Mouse (Mus musculus): ENCODE results near the gene Foxn4.

Gene Foxn4

DNA sequence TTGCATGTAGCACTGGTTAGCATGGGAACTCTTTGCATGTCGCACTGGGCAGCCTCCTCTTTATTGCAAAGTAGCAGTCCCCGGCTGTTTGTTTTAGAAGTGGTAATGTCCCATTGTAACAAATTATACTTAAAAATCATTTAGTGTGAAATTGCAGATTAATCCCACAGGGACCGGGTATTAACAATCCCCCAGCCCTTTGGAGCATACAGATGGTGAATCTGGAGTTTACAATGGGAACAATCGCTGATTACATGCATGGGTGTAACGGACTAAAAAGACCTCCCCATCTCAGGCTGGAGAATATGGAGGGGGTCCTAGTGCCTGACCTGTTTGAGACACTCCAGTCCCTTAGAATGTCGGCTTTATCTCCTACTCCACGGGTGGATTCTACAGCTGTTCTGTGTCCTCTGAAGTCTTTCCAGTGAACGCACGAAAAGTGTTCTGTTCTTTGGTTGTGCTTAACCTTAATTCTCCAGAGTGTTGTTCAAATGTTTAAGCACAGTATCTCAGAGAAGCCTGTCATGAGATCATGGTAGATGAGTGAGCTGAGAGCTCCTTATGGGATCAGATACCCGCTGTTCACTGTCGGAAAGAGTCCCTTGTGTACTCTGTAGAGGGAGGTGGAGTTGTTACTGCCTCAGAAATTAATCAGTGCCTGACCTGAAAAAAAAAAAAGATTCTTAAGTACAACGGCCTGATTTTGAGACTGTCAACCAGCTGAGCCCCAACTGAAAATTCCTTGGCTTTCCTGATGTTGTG lies 6.0 kb upstream of the Foxn4 start:
- no peak for DNase-seq (ENCODE audit: low spot score)

DNA sequence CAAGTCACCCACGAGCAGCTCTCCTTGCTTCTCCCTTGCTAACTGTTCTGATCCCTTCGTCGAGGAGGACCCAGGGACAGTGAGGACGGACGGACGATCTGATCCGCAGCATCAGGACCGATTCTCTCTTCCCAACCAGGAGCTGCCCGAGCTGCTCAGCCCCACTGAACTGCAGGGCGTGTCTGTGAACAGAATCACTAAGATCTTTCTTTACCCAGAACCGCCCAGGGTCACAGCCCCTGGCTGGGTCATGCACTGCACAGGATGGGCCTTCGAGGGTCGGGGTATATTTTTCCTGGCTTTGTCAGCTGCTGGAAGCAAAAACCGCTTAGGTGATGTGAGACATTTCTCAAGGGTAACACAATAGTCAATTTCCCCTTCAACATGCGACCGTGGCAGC lies 2.4 kb upstream of the Foxn4 start:
- DNase-seq (ENCODE audit: low spot score), result no peak

DNA sequence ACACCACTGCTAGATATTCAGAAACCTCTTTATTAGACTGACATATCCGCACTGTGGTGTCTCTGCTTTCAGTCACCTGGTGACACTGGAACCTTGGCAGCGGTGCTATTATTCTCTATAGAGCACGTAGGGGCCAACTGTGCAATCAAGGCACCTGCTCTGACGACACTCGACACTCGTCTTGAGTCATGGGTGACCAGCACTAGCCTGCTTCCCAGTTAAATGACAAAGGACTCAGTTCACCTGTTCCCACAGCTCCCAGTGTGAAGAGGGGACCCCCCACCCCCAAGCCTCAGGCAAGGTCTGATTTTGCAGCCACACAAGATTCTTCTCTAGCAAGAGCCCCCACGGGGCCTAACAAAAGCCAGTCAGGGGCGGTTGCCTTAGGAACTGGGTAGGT lies 1.7 kb upstream of the Foxn4 start:
- DNase-seq (ENCODE audit: low spot score), result no peak

DNA sequence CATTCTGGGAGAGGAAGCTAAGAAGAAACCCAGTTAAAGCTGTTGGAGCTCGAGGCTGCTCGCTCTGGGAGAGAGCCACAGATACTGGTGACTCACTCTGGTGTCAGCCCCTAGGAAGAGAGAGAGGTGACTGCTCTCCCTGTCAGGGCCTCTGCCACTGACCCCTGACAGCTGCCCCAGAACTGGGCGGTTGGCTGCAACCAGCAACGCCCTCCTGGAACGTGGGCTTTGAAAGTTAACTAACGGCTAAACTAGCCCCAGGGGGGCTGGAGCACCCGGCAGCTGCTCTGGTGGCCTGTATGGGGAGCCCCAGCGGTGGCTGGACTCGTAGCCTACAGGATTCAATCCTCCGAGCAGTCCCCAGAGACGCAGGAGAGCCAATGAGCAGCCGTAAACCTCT lies 3.6 kb downstream of the Foxn4 start:
- DNase-seq (ENCODE audit: low spot score), result no peak

DNA sequence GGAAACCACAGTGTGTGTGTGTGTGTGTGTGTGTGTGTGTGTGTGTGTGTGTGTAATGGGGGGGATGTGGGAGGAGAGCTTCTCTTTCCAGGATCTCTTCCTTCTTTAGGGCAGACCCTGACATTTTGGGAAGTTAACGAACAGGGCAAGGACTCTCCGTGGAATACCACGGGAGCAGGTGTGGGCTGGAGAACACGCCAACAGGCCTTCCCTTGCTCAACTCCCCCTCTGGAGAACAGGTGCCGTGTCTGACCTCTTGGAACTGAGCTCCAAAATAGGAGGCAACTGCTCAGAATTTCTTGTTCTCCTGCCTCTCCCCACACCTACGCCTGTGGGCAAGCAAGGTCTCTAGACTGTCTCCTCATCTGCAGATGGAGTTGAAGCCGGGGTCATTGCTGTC lies 4.1 kb downstream of the Foxn4 start:
- DNase-seq (ENCODE audit: low spot score), result no peak

DNA sequence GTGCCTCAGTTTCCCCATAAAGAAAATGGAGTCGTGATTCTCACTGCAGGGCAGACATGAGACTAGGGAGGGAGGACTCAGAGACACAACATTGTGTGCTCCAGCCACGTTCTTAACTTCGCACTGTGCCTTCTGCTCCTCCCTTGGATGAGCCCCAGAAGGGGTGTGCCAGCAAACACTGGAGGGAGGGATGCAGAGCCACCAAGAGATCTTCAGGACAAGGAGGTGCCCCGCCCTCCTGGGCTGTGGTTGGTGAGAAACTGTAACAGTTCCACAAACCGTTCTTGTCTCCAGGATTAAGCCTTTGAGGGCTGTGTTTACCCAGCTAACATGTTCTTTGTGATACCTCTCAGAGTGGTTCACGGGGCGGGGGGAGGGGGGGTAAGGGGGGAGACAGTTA lies 5.0 kb downstream of the Foxn4 start:
- DNase-seq (ENCODE audit: low spot score), result peak; percentile 71

DNA sequence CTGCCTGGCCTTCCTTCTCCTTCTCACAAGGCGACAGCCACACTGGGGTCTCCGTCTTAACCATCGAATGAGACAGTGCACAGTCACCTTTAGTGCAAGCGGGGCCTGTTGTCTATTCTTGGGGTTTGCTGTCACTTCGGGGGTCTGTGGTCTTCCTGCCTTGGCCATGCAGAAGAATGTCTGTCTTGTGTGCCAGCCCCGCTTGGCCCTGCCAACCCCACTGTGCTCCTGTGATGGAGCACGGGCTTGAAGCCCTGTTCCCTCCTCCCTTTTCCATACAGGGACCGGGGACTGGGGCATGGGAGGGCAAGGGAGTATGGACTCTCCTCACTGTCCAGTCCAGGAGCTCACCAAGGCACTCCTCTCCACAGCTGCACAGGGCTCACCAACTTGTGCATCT lies 8.8 kb downstream of the Foxn4 start:
- no peak for DNase-seq (ENCODE audit: low spot score)

DNA sequence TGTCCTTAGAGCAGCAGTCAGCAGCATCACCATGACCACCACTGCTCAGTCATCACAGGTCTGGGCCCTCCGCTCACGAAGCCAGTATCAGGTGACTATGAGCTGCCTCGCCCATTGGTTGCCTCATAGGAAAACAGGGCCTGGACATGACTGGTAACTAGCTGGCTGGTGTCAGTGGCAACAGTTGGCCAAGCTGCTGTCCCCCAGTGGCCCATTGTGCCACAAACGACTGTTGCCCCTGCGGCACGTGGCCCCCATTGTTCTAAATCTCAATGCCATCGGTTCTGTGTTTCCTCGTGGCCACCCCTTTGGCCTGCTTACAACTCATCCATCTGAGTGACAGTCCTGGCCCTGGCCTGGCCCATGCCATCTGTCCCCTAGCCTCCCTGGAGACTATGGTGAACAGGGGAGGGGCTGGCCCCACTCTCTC lies 9.6 kb downstream of the Foxn4 start:
- no peak for DNase-seq (ENCODE audit: low spot score)

DNA sequence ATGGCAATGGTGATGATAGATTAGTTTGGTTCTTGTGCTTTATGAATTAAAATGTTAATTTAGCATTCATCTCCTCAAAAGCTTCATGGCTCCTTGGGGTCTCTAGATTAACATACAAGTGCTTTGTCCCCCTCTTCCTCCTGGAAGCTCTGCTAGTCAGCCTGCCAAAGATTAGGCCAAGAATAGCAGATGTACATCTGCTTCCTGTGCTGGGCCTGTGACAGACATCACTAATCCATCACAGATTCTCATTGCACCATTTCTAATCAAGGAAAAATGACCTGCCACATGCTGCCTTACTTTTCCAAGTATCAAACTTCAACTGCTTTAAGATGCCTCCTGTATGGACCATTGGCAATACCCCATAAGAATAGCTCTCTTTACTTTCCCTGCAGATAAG lies 12.1 kb downstream of the Foxn4 start:
- no peak for DNase-seq (ENCODE audit: low spot score)

DNA sequence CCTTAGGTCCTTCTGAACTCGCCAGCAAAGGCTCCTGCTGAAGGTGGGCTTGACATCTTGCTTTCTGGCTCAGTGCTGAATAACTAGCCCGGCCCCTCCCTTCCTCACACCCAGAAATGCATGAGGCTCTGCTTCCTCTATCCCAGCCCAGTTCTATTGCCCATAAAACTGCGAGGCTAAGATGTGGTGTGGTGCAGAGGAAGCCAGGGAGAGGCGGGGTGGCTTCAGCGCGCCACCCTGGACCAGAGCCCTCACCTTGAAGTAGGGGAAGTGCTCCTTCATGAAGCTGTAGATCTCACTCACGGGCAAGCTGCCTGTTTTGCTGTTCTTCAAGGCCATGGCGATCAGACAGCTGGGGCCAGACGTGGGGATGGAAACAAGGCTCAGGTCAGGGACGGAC lies 14.1 kb downstream of the Foxn4 start:
- DNase-seq (ENCODE audit: low spot score), result no peak

DNA sequence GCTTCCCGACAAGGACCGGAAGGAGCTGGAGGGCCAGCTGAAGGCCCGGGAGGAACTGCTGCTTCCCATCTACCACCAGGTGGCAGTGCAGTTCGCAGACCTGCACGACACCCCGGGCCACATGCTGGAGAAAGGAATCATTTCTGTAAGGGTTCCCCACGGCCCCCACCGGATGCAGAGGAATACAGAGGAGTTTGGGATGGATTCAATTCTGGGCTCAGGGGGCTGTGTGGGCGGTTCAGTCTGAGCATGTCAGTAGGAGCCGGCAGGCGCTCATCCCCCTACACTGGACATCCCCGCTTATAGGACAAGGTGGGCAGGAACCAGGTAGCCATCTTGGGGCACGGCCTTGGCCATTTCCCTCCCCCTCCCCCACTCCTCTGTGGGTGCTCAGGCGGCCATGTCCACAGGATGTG lies 25.4 kb downstream of the Foxn4 start:
- peak; percentile 89 for DNase-seq (ENCODE audit: low spot score)

DNA sequence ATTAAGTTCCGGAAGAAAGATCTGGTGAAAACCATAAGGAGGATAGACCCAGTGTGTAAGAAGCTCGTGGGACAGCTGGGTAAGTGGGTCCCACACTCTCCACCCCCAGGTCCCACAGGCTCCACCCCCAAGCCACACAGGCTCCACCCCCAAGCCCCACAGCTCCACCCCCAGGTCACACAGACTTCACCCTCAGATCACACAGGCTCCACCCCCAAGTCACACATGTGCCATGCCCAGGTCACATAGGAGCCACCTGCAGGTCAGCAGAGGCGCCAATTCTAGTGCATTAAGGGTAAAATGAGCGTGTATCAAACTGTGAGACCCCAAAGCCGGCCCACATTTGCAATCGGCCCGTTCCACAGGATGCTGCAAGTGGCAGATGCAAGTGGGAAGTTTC lies 27.1 kb downstream of the Foxn4 start:
- DNase-seq (ENCODE audit: low spot score), result no peak

DNA sequence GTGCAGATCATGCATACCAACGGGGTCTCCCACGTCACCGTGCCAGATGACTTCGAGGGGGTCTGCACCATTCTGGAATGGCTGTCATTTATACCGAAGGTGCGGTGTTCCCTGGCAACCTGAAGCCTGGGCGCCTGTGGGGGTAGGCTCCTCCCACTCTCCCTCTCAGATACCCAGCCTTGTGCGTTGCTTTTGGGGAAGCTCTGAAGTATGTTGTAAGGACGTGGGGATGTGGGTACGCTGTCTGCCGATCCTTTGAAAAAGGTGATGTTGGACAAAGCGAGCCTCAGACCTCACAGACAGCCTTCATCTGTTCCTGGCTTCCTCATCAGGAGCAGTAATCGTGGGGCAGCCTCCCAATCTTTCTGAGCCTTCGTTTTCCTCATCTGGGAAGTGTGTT lies 33.9 kb downstream of the Foxn4 start:
- no peak for DNase-seq (ENCODE audit: low spot score)

DNA sequence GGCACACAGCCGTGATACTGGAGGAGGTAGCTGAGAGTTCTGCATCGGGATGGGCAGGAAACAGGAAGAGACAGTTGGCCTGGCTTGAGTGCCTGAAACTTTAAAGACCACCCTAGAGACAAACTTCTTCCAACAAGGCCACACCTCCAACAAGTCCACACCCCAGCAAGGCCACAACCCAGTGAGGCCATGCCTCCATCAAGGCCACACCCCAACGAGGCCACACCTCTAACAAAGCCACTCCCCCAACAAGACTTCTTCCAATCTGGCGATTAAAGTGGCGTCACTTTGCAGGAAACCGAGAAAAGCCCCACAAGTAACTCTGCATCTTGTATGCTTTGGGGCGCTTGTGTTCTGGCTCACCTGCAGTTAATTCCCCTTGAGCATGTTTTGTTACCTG lies 34.7 kb downstream of the Foxn4 start:
- no peak for DNase-seq (ENCODE audit: low spot score)

DNA sequence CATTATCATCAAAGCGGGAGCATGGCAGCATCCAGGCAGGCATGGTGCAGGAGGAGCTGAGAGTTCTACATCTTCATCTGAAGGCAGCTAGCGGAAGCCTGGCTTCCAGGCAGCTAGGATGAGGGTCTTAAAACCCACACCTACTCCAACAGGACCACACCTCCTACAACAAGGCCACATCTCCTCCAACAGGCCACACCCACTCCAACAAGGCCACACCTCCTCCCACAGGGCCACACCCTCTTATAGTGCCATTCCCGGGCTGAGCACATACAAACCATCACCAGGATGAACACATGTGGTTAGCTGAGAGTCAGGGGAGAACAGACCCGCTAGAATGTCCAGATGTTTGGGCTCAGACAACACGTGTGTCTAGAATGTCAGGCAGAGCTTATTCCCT lies 44.7 kb downstream of the Foxn4 start:
- DNase-seq (ENCODE audit: low spot score), result no peak

DNA sequence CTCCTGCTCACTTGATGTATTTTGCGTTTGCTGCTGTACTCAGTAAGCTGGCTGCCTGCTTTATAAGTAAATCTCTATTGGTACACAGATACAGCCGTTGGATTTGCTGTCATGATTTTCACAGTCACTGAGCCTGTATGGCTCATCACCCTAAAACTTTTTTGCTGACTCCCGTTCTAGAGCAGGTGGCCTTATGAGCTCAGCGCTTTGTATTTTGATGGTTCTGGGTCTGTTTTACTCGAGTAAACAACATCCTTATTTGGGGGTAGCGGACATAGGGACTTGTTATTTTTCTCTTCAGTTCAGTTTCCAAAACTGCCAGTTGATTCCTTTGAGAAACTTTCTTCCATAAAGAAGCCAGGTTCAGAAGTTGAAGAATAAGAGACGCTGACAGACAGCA lies 47.6 kb downstream of the Foxn4 start:
- no peak for DNase-seq (ENCODE audit: low spot score)

DNA sequence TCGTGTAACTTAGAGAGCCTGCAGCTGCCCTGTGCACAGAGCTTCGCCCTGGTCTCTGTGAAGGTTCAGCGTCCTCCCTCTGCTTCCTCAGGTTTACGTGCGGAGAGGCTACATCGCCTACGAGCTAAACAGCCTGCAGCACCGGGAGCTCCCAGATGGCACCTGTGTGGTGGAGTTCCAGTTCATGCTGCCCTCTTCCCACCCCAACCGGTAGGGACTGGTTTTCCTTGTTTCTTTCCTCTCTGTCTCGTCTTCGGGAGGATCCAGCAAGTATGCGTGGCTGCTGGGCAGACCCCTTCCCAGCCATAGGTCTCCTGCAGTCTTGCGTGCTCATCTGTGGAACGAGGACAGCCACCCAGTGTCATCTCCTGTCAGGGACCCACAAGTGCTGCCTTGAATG lies 54.8 kb downstream of the Foxn4 start:
- no peak for DNase-seq (ENCODE audit: low spot score)

DNA sequence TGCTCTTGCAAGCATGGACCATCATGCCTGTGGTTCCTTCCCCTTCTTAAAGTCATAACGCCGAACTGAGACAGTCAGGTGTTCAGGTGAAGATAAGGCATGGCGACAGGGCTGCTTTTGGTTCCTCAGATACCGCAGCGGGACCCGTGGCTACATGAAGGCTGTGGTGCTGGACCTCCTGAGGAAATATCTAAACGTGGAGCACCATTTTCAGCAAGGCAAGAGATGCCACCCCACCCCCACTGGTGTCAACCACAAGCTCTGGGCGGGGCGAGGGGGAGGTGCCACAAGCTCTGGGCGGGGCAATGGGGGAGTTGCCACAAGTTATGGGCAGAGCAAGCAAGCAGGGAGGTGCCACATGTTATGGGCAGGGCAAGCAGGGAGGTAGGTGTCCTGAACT lies 60.4 kb downstream of the Foxn4 start:
- DNase-seq (ENCODE audit: low spot score), result no peak

DNA sequence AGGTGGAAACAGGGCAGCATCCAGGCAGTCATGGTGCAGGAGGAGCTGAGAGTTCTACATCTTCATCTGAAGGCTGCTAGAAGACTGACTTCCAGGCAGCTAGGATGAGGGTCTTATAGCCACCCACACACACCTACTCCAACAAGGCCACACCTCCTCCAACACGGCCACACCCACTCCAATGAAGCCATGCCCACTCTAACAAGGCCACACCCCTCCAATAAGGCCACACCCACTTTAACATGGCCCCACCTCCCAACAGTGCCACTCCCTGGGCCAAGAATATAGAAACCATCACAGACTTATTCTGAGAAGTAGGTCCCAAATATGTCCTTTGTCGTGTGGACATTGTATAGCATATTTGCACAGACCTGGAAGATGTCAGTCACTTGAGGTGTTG lies 67.4 kb downstream of the Foxn4 start:
- no peak for DNase-seq (ENCODE audit: low spot score)

All from testis, postnatal 10 days (tissue).